Mouse (Mus musculus): ENCODE data around the gene BC030499.

BC030499 gene

GRCm38 (mm10) chr11:78344890-78345715, 54.5 kb downstream of the BC030499 start:
- peak; percentile 57 to 84 for DNase-seq (ENCODE audit: inconsistent age in 2 of 2, low spot score in 1 of 2)

GRCm38 (mm10) chr11:78345801-78346200, 55.2 kb downstream of the BC030499 start:
- DNase-seq (ENCODE audit: inconsistent age in 2 of 2, low spot score in 1 of 2): peak in 1 of 2 experiments; percentile 61

Data from adrenal gland, adult (tissue).